Mouse (Mus musculus) myocyte (in vitro differentiated cells): Measurements from ENCODE around the gene Rubcn. TPM values are rescaled to one million over a fixed set of nuclear protein-coding genes. Genes with fewer than 3 reads are reported as not detected.

Experiments used
- H3K27me3 ChIP-seq: one replicate; pipeline ENCODE4 v1.6.1; 2011; ENCODE audit not compliant: control insufficient read depth, insufficient read depth, insufficient read length
- H3K36me3 ChIP-seq: one replicate; pipeline ENCODE4 v1.6.1; 2011; ENCODE audit not compliant: control insufficient read depth, insufficient read depth
- H3K4me2 ChIP-seq: one replicate; pipeline ENCODE4 v1.6.1; 2011; ENCODE audit warnings: low read depth, control low read depth
- H3K4me3 ChIP-seq: one replicate; pipeline ENCODE4 v1.5.1; 2011; ENCODE audit warnings: mild to moderate bottlenecking, control low read depth, moderate library complexity
- H3K79me2 ChIP-seq: one replicate; pipeline ENCODE4 v1.6.1; 2011; ENCODE audit not compliant: control insufficient read depth, insufficient read depth
- H3ac ChIP-seq: one replicate; pipeline ENCODE4 v1.6.1; 2011; ENCODE audit not compliant: control insufficient read depth, insufficient read length
- CEBPB ChIP-seq: IDR thresholded peaks from 2 replicates; pipeline ENCODE4 v1.6.1; 2011; ENCODE audit warnings: mild to moderate bottlenecking, moderate library complexity; ENCODE audit not compliant: poor library complexity, insufficient read depth, severe bottlenecking
- E2F4 ChIP-seq: IDR thresholded peaks from one replicate; pipeline ENCODE4 v1.6.1; 2011; ENCODE audit warnings: mild to moderate bottlenecking, control low read depth, moderate library complexity; ENCODE audit not compliant: insufficient read depth
- MAX ChIP-seq: IDR thresholded peaks from one replicate; pipeline ENCODE4 v1.6.1; 2011; ENCODE audit warnings: low read depth, mild to moderate bottlenecking, control low read depth
- MYOD1 ChIP-seq, 3 experiments: IDR thresholded peaks; one replicate each; pipeline ENCODE4 v1.6.1; 2011; ENCODE audit warnings: control low read depth in 2 of 3, low read depth in 2 of 3, mild to moderate bottlenecking in 2 of 3, moderate library complexity in 1 of 3; ENCODE audit not compliant: insufficient read length in 2 of 3, control insufficient read depth in 1 of 3
- MYOG ChIP-seq, 3 experiments: IDR thresholded peaks; one replicate each; pipeline ENCODE4 v1.6.1; 2011; ENCODE audit warnings: control low read depth in 2 of 3, low read depth in 2 of 3, mild to moderate bottlenecking in 2 of 3; ENCODE audit not compliant: insufficient read length in 2 of 3, control insufficient read depth in 1 of 3, insufficient read depth in 1 of 3
- POLR2A ChIP-seq: IDR thresholded peaks from one replicate; pipeline ENCODE4 v1.6.1; 2011; ENCODE audit warnings: low read depth, mild to moderate bottlenecking, control low read depth, moderate library complexity; ENCODE audit not compliant: insufficient read length
- POLR2AphosphoS2 ChIP-seq: IDR thresholded peaks from one replicate; pipeline ENCODE4 v1.6.1; 2011; ENCODE audit warnings: low read depth, control low read depth; ENCODE audit not compliant: insufficient read length
- REST ChIP-seq: IDR thresholded peaks from one replicate; pipeline ENCODE4 v1.6.1; 2011; ENCODE audit warnings: mild to moderate bottlenecking, control low read depth, moderate library complexity; ENCODE audit not compliant: insufficient read depth, insufficient read length
- SRF ChIP-seq: IDR thresholded peaks from one replicate; pipeline ENCODE4 v1.6.1; 2011; ENCODE audit warnings: low read depth; ENCODE audit not compliant: control insufficient read depth, insufficient read length
- TCF12 ChIP-seq: IDR thresholded peaks from one replicate; pipeline ENCODE4 v1.6.1; 2011; ENCODE audit warnings: mild to moderate bottlenecking, control low read depth; ENCODE audit not compliant: poor library complexity, insufficient read depth, severe bottlenecking
- TCF3 ChIP-seq: IDR thresholded peaks from one replicate; pipeline ENCODE4 v1.6.1; 2011; ENCODE audit warnings: low read depth, control low read depth; ENCODE audit not compliant: insufficient read length
- USF1 ChIP-seq: IDR thresholded peaks from one replicate; pipeline ENCODE4 v1.6.1; 2011; ENCODE audit warnings: low read depth, mild to moderate bottlenecking, control low read depth, moderate library complexity
- polyA plus RNA-seq: library from polyadenylated mRNA; unstranded; fragments of >200 nt; fragmentation: generic; extraction: Trizol; gene quantifications from one replicate; pipeline ENCODE4 v1.2.1, GENCODE M21; 2012; ENCODE audit warnings: missing spikeins

The Rubcn gene
- polyA plus RNA-seq, 1 experiment = 34.0 TPM

DNA sequence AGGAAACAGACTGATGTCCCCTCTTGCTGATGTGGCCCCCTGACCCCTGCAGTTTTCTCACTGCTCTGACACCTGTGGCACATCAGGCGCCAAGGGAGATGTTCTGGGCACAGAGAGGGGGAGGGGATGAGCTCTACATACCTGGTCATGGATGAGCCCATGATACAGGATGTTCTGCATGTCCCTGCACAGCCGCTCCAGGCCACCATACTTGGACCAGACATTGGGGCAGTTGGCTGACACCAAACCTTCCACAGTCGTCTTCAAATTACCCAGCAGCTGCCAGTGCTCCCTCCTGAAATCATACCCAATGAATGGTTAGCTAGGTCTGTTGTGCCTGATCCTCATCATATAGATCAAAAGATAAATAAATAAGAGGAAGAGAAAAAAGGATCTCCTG, 20.8 kb downstream of the Rubcn start:
- H3K4me3 ChIP-seq = no peak overlapping the region
- no peaks in the 10 kb centered on the region for H3K27me3 ChIP-seq
- H3K4me2 ChIP-seq = peak overlapping the region; percentile 9
- H3K36me3 ChIP-seq = peaks cover 9% of the 10 kb centered on the region
- H3K79me2 ChIP-seq = peaks cover 36% of the 10 kb centered on the region
- peak in 1 of 3 experiments; percentile 25 for TF ChIP-seq MYOG (IDR thresholded peaks at IDR 0.05; ENCODE audit: control insufficient read depth in 1 of 3, insufficient read depth in 1 of 3, insufficient read length in 2 of 3, low read depth in 2 of 3)
- TF ChIP-seq USF1 = no peak
- no peak overlapping the region for H3ac ChIP-seq

DNA sequence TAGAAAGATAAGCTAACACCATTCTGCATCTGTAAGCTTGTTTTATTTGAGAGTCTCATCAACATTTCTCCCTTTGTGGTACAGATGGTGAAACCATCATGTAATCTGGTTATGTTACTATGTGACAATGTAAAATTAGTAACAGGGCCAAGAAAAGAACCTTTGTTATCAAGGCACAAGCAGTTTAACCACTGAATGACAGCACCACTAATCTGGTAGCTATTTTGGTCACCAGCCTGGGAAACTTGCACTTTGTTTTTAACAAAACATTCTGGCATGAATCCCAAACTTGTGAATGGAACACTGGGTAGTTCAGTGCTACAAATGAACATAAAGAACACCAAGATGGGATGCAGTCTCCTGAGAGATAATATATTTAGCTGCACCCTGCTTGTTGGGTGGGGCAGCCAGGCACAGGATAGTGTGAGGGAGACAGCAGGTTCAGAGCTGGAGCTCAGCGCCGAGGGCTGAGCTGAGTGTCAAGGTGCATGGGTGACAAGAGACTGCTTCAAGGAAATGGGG, 23.5 kb downstream of the Rubcn start:
- H3K27me3 ChIP-seq = no peaks in the 10 kb centered on the region
- peak overlapping the region; percentile 45 for H3K4me2 ChIP-seq
- no peak for TF ChIP-seq MAX
- peak; percentile 49; the same call in 1 of the 2 replicates for TF ChIP-seq CEBPB
- peaks cover 4% of the 10 kb centered on the region for H3K36me3 ChIP-seq
- H3ac ChIP-seq = no peak overlapping the region
- no peak overlapping the region for H3K4me3 ChIP-seq
- H3K79me2 ChIP-seq = peaks cover 25% of the 10 kb centered on the region

DNA sequence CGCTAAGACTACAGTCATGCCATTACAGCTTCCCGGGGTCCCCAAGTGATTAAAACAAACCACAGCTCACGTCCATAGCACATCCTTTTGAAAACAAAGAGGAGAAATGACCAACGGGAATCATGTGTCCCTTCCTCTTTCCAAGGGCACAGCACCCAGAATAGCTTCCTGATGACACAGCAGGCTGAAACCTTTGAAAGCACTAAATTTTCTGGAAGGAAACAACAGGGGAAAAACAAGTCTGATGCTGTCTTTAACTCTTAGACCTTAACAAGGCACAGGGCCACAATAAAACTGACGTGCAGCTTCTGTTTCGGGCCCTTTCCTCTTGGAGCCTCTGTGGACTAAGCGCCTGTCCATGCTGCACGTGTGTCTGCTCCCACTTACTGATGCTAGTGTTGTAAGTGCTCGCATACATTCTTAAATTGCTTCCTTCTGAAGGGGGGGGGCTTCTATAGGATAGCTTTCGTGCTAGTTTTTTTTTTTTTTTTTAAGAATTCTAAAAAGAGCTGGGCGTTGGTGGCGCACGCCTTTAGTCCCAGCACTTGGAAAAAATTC, 24.0 kb downstream of the Rubcn start:
- H3K27me3 ChIP-seq = no peaks in the 10 kb centered on the region
- H3K36me3 ChIP-seq = peaks cover 10% of the 10 kb centered on the region
- H3K4me2 ChIP-seq = peak overlapping the region; percentile 27
- TF ChIP-seq POLR2AphosphoS2 (no peak), SRF (no peak), REST (no peak), MAX (no peak), E2F4 (no peak), MYOG (IDR thresholded peaks at IDR 0.05; ENCODE audit: control insufficient read depth in 1 of 3, insufficient read depth in 1 of 3, insufficient read length in 2 of 3, low read depth in 2 of 3) (no peak), USF1 (no peak)
- no peak overlapping the region for H3ac ChIP-seq
- peaks cover 25% of the 10 kb centered on the region for H3K79me2 ChIP-seq
- no peak overlapping the region for H3K4me3 ChIP-seq

DNA sequence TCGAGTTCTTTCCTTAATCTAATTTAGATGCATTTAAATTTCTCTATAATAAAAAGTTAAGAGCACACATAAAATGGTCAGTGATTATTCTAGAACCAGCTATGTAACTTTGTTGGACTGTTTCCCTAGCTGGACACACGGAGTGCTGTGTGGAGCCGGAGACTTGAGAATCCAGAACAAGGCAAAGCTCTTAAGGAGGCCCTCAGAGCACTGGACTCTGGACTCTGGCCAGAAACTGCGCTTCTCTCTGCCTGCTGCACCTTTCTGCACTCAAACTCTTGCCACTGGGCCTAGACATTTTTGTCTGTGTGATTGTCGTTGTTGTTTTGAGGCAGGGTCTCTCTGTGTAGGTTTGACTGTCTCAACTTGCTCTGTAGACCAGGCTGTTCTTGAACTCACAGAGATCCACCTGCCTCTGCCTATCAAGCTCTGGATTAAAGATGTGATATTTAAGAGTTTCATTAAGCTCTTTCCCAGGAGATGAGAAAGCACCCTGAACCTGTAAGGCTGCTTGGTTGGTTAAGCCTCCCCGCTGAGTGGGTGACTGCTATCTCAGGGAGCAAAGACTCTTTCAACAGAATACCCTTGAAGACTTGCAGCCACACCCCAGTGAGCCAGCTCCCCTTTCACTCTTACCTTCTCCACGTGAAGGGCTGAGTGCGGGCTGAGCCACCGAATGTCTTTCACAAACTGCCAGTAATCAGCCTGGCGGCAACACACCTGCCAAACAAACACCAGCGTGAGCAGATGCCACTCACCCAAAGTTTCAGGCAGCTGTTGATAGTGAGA, 28.3 kb downstream of the Rubcn start:
- TF ChIP-seq SRF (no peak), USF1 (no peak)
- H3K36me3 ChIP-seq = peaks cover 38% of the 10 kb centered on the region

DNA sequence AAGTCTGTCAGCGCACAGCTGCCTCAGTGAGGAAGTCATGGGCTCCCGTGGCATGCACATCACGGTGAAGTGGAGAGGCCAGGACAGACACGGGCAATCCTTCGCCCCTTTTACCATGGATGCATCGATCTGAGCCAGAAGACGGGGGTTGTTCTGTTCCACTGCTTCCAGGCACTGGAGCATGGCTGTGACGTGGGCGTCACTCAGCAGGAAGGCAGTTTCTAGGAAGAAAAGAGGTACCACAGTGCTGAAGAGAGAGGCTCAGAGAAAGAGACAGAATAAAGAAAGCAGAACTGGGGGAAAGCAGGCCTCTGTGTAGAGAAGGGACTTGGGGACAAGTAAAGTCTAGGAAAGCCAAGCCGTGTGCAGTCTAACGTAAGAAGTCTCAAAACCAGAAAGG, 30.5 kb downstream of the Rubcn start:
- H3K4me2 ChIP-seq = no peak overlapping the region
- H3K36me3 ChIP-seq = peaks cover 38% of the 10 kb centered on the region
- no peak for TF ChIP-seq POLR2A
- no peak for TF ChIP-seq MAX
- no peak for TF ChIP-seq CEBPB
- no peak for TF ChIP-seq TCF12
- TF ChIP-seq USF1 = no peak
- TF ChIP-seq SRF = no peak
- TF ChIP-seq E2F4 = no peak
- TF ChIP-seq MYOG (IDR thresholded peaks at IDR 0.05; ENCODE audit: control insufficient read depth in 1 of 3, insufficient read depth in 1 of 3, insufficient read length in 2 of 3, low read depth in 2 of 3) = no peak
- no peak for TF ChIP-seq TCF3
- no peak for TF ChIP-seq MYOD1 (IDR thresholded peaks at IDR 0.05; ENCODE audit: control insufficient read depth in 1 of 3, insufficient read length in 2 of 3, low read depth in 2 of 3)
- no peak for TF ChIP-seq REST
- TF ChIP-seq POLR2AphosphoS2 = no peak

More for the DNA sequence above, 28.3 kb downstream of the Rubcn start:
- Histone ChIP-seq H3K4me3 (no peak overlapping the region), H3ac (no peak overlapping the region), H3K4me2 (no peak overlapping the region), H3K79me2 (peaks cover 5% of the 10 kb centered on the region), H3K27me3 (no peaks in the 10 kb centered on the region)

DNA sequence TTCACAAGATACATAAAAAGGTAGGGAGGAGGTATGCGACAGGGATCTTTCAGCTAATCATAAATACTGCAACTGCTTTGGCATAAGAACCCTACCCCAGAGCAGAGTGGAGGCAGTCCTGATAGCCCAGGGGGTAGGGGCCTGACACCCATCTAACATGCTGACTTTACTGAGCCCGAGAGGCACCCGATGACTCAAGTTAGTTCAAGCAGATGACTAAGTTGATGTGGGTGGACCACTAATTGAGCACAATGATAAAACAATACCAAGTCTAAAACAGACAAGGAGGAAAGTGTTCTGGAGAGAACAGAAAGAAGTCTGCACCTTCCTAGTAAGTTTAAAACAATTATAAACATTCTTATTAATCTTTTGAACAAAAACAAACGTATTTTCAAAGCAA, 46.1 kb downstream of the Rubcn start:
- H3K4me3 ChIP-seq = no peak overlapping the region
- no peak overlapping the region for H3K4me2 ChIP-seq
- no peaks in the 10 kb centered on the region for H3K27me3 ChIP-seq
- H3ac ChIP-seq = no peak overlapping the region
- TF ChIP-seq SRF (no peak), TCF12 (no peak)
- H3K79me2 ChIP-seq = no peaks in the 10 kb centered on the region
- H3K36me3 ChIP-seq = peaks cover 19% of the 10 kb centered on the region

More for the DNA sequence above, 30.5 kb downstream of the Rubcn start:
- Histone ChIP-seq H3ac (no peak overlapping the region), H3K27me3 (no peaks in the 10 kb centered on the region), H3K4me3 (no peak overlapping the region), H3K79me2 (peaks cover 5% of the 10 kb centered on the region)
